ENCODE assay signal across 24 mouse cellular contexts in the genomic region with DNA sequence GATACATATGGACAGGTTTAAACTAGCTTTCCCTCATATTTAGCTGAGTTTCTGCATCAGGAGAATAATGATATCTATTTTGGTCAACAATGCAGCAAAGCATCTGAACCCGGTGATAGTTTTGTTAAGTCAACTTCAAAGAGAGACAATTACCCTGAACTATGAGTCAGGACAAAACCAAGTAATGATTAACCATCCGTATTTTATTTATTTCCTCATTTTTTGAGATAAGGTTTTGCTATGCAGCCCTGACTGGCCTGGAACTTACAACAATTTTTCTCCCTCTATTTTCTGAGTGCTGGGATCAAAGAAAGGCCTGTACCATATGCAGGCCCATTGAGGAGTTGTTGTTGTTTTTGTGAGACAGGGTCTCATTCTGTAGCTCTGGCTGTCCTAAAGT. TPM values are rescaled to one million over a fixed set of nuclear protein-coding genes. Genes with fewer than 3 reads are reported as not detected.
A peak's percentile ranks its signal among the peaks of the same experiment; 100 is the strongest.
DNase-seq lines count a peak whose midpoint lies in the region; ATAC-seq and TF ChIP-seq lines count a peak whose summit lies in the region.
"Had no signal": no experiment of that assay in that cellular context is flagged by ENCODE, and none has a peak within 500 bp of the region (broad histone marks: within the 10 kb centered on the region; RNA-seq: fewer than 3 reads in every experiment).

No protein-coding gene starts in this region.

- WGBS in embryonic facial prominence, embryonic 13.5 days = 91% methylated on average over 2 of the region's 2 CpGs
- 94% methylated on average over 2 of the region's 2 CpGs for WGBS in embryonic facial prominence, embryonic 10.5 days
- WGBS in stomach, embryonic 16.5 days = 59% methylated on average over 2 of the region's 2 CpGs
- 45% methylated on average over 2 of the region's 2 CpGs for WGBS in stomach, postnatal 0 days
- WGBS in intestine, postnatal 0 days = 40% methylated on average over 2 of the region's 2 CpGs

- peaks cover 22% of the 10 kb centered on the region for H3K4me1 ChIP-seq in embryonic facial prominence, embryonic 13.5 days
- H3K4me1 ChIP-seq in embryonic facial prominence, embryonic 10.5 days = peaks cover 27% of the 10 kb centered on the region
- peaks cover 25% of the 10 kb centered on the region for H3K4me1 ChIP-seq in stomach, embryonic 16.5 days (ENCODE audit: control insufficient read depth, insufficient read depth, low read length)
- H3K4me1 ChIP-seq in stomach, postnatal 0 days (replicated peaks; ENCODE audit: control insufficient read depth, insufficient read depth) = peaks cover 2% of the 10 kb centered on the region; the same call in 1 of the 2 replicates
- H3K4me1 ChIP-seq in intestine, postnatal 0 days (replicated peaks; ENCODE audit: control insufficient read depth, insufficient read depth, low read length) = peaks cover 7% of the 10 kb centered on the region; the same call in 1 of the 2 replicates

- peaks cover 62% of the 10 kb centered on the region for H3K36me3 ChIP-seq in embryonic facial prominence, embryonic 13.5 days
- peaks cover 73% of the 10 kb centered on the region for H3K36me3 ChIP-seq in embryonic facial prominence, embryonic 10.5 days (replicated peaks)
- peaks cover 16% of the 10 kb centered on the region for H3K36me3 ChIP-seq in stomach, embryonic 16.5 days (ENCODE audit: control insufficient read depth, insufficient read depth, low read length)
- H3K36me3 ChIP-seq in stomach, postnatal 0 days (ENCODE audit: control insufficient read depth, insufficient read depth, low read length) = peaks cover 12% of the 10 kb centered on the region; the same call in 1 of the 2 replicates
- H3K36me3 ChIP-seq in intestine, postnatal 0 days (ENCODE audit: control insufficient read depth, insufficient read depth) = peaks cover 40% of the 10 kb centered on the region

- DNase-seq in embryonic facial prominence, embryonic 10.5 days (ENCODE audit: low spot score) = no peak
- DNase-seq in stomach, postnatal 0 days (ENCODE audit: low spot score) = no peak
- no peak for DNase-seq in cerebellum, adult 8-10 months
- no peak for DNase-seq in lung, postnatal 25 days (ENCODE audit: low spot score)
- DNase-seq: adrenal gland, adult 2 months; adrenal gland, postnatal 14 days; cerebellum, adult 11 months; cerebellum, adult 2 months; cerebellum, postnatal 10 days; cerebellum, postnatal 36 days; embryo, embryonic 11 days; gastrocnemius, postnatal 36 days; heart, postnatal 10 days; heart, postnatal 36 days had no signal

- H3K9me3 ChIP-seq in embryonic facial prominence, embryonic 13.5 days = no peaks in the 10 kb centered on the region
- no peaks in the 10 kb centered on the region for H3K9me3 ChIP-seq in embryonic facial prominence, embryonic 10.5 days
- H3K9me3 ChIP-seq in stomach, embryonic 16.5 days (replicated peaks; ENCODE audit: control insufficient read depth, low read length) = no peaks in the 10 kb centered on the region
- no peaks in the 10 kb centered on the region for H3K9me3 ChIP-seq in stomach, postnatal 0 days (ENCODE audit: control insufficient read depth, low read length)
- H3K9me3 ChIP-seq in intestine, postnatal 0 days (ENCODE audit: control insufficient read depth) = no peaks in the 10 kb centered on the region
- H3K9me3 ChIP-seq: embryonic facial prominence, embryonic 15.5 days; heart, embryonic 10.5 days; hindbrain, embryonic 10.5 days; hindbrain, embryonic 13.5 days had no signal

- no peak for ATAC-seq in embryonic facial prominence, embryonic 13.5 days (ENCODE audit: insufficient number of reproducible peaks, insufficient read depth, low FRiP score, low TSS enrichment, low read depth)
- ATAC-seq in stomach, embryonic 16.5 days (ENCODE audit: insufficient read depth, low FRiP score) = no peak
- no peak for ATAC-seq in stomach, postnatal 0 days (ENCODE audit: low FRiP score, low TSS enrichment)
- ATAC-seq in intestine, postnatal 0 days = no peak
- ATAC-seq: forebrain, embryonic 14.5 days; hindbrain, embryonic 16.5 days had no signal

- no peak overlapping the region for H3K27ac ChIP-seq in embryonic facial prominence, embryonic 13.5 days
- no peak overlapping the region for H3K27ac ChIP-seq in embryonic facial prominence, embryonic 10.5 days (replicated peaks)
- H3K27ac ChIP-seq in stomach, embryonic 16.5 days (ENCODE audit: low read length) = peak overlapping the region; percentile 38; the same call in 1 of the 2 replicates
- no peak overlapping the region for H3K27ac ChIP-seq in stomach, postnatal 0 days (replicated peaks)
- peak overlapping the region; percentile 86 for H3K27ac ChIP-seq in intestine, postnatal 0 days (ENCODE audit: low read depth, low read length)
- H3K27ac ChIP-seq: embryonic facial prominence, embryonic 15.5 days; heart, adult 2 months; heart, embryonic 10.5 days; hindbrain, embryonic 10.5 days; hindbrain, embryonic 13.5 days had no signal

- no peak for TF ChIP-seq EP300 in stomach, postnatal 0 days (optimal IDR thresholded peaks at IDR 0.05)

- TF ChIP-seq CTCF in stomach, postnatal 0 days (IDR thresholded peaks at IDR 0.05; ENCODE audit: low read depth) = no peak
- no peak for TF ChIP-seq CTCF in intestine, postnatal 0 days (IDR thresholded peaks at IDR 0.05; ENCODE audit: low read depth)

- peak overlapping the region; percentile 8; the same call in 1 of the 2 replicates for H3K9ac ChIP-seq in embryonic facial prominence, embryonic 13.5 days
- H3K9ac ChIP-seq in stomach, embryonic 16.5 days (ENCODE audit: low read length) = no peak overlapping the region
- H3K9ac ChIP-seq in stomach, postnatal 0 days (ENCODE audit: low read length) = no peak overlapping the region
- no peak overlapping the region for H3K9ac ChIP-seq in intestine, postnatal 0 days (ENCODE audit: low read depth, low read length)
- H3K9ac ChIP-seq: embryonic facial prominence, embryonic 15.5 days; hindbrain, embryonic 13.5 days had no signal

- no peak overlapping the region for H3K4me3 ChIP-seq in embryonic facial prominence, embryonic 13.5 days
- no peak overlapping the region for H3K4me3 ChIP-seq in embryonic facial prominence, embryonic 10.5 days
- no peak overlapping the region for H3K4me3 ChIP-seq in stomach, embryonic 16.5 days (replicated peaks; ENCODE audit: low read length)
- H3K4me3 ChIP-seq in stomach, postnatal 0 days (ENCODE audit: low read depth, low read length) = no peak overlapping the region
- H3K4me3 ChIP-seq in intestine, postnatal 0 days (ENCODE audit: low read depth, low read length) = no peak overlapping the region
- H3K4me3 ChIP-seq: embryonic facial prominence, embryonic 15.5 days; heart, adult 2 months; heart, embryonic 10.5 days; hindbrain, embryonic 10.5 days; hindbrain, embryonic 13.5 days had no signal

- H3K27me3 ChIP-seq in embryonic facial prominence, embryonic 13.5 days = no peaks in the 10 kb centered on the region
- no peaks in the 10 kb centered on the region for H3K27me3 ChIP-seq in embryonic facial prominence, embryonic 10.5 days (replicated peaks; ENCODE audit: low read depth, poor library complexity, severe bottlenecking)
- no peaks in the 10 kb centered on the region for H3K27me3 ChIP-seq in stomach, embryonic 16.5 days (ENCODE audit: control insufficient read depth, insufficient read depth, low read length)
- no peaks in the 10 kb centered on the region for H3K27me3 ChIP-seq in stomach, postnatal 0 days (ENCODE audit: control insufficient read depth, insufficient read depth, low read length)
- H3K27me3 ChIP-seq in intestine, postnatal 0 days (replicated peaks; ENCODE audit: control insufficient read depth, insufficient read depth, low read length) = no peaks in the 10 kb centered on the region
- H3K27me3 ChIP-seq: embryonic facial prominence, embryonic 15.5 days; hindbrain, embryonic 13.5 days had no signal

- no peak overlapping the region for H3K4me2 ChIP-seq in embryonic facial prominence, embryonic 13.5 days
- no peak overlapping the region for H3K4me2 ChIP-seq in stomach, embryonic 16.5 days (ENCODE audit: low read depth, low read length)
- H3K4me2 ChIP-seq in stomach, postnatal 0 days (replicated peaks; ENCODE audit: low read depth) = no peak overlapping the region
- peak overlapping the region; percentile 9 for H3K4me2 ChIP-seq in intestine, postnatal 0 days (replicated peaks; ENCODE audit: low read depth)
- H3K4me2 ChIP-seq: embryonic facial prominence, embryonic 15.5 days; hindbrain, embryonic 13.5 days had no signal

RNA-seq across cellular contexts. Expression of a gene that starts 24.6 kb away (rescaled TPM):
- polyA plus RNA-seq in embryonic facial prominence, embryonic 13.5 days (2015; fragmentation: Nextera tagmentation; extraction: Ambion mirVana) = 17.0 and 19.6 TPM in 2 replicates
- polyA plus RNA-seq in embryonic facial prominence, embryonic 10.5 days (2016; fragmentation: Nextera tagmentation; extraction: Ambion mirVana) = 12.5 and 14.8 TPM in 2 replicates
- polyA plus RNA-seq in stomach, embryonic 16.5 days (2015; fragmentation: Nextera tagmentation; extraction: Ambion mirVana) = 18.0 and 20.0 TPM in 2 replicates
- polyA plus RNA-seq in stomach, postnatal 0 days (2015; fragmentation: Nextera tagmentation; extraction: Ambion mirVana) = 19.3 and 25.5 TPM in 2 replicates
- polyA plus RNA-seq in intestine, postnatal 0 days (2015; fragmentation: Nextera tagmentation; extraction: Ambion mirVana) = 14.4 and 18.5 TPM in 2 replicates

RNA-seq across cellular contexts. Expression of a gene that starts 47.7 kb away (rescaled TPM):
- polyA plus RNA-seq in embryonic facial prominence, embryonic 13.5 days (2015; fragmentation: Nextera tagmentation; extraction: Ambion mirVana) = 12.6 and 13.5 TPM in 2 replicates
- 6.3 and 7.6 TPM in 2 replicates for polyA plus RNA-seq in embryonic facial prominence, embryonic 10.5 days (2016; fragmentation: Nextera tagmentation; extraction: Ambion mirVana)
- polyA plus RNA-seq in stomach, embryonic 16.5 days (2015; fragmentation: Nextera tagmentation; extraction: Ambion mirVana) = 10.9 and 11.9 TPM in 2 replicates
- 5.0 and 5.2 TPM in 2 replicates for polyA plus RNA-seq in stomach, postnatal 0 days (2015; fragmentation: Nextera tagmentation; extraction: Ambion mirVana)
- 2.0 and 2.4 TPM in 2 replicates for polyA plus RNA-seq in intestine, postnatal 0 days (2015; fragmentation: Nextera tagmentation; extraction: Ambion mirVana)

Comparison
In these comparisons a context has a peak if more than half of its experiments do, and no peak if none do; other contexts are left out.
1. H3K27ac ChIP-seq: peak in stomach, embryonic 16.5 days (single experiment) and intestine, postnatal 0 days (single experiment); none in embryonic facial prominence, embryonic 13.5 days (single experiment), embryonic facial prominence, embryonic 10.5 days (single experiment) and stomach, postnatal 0 days (single experiment).